Mouse (Mus musculus): Measurements from ENCODE around the gene Mon2. TPM values are rescaled to one million over a fixed set of nuclear protein-coding genes. Genes with fewer than 3 reads are reported as not detected.
A peak's percentile ranks its signal among the peaks of the same experiment; 100 is the strongest.

Mon2 gene
- polyA plus RNA-seq, 1 experiment from 2014 or later: 32.0 TPM

GRCm38 (mm10) chr10:122987671-122988128 lies 88.6 kb downstream of the Mon2 start:
- ATAC-seq (ENCODE audit: low FRiP score, low read depth): no peak
- Histone ChIP-seq H3K4me3 (no peak overlapping the region), H3K9me3 (no peaks in the 10 kb centered on the region), H3K4me2 (replicated peaks) (peak overlapping the region; percentile 12), H3K9ac (no peak overlapping the region), H3K27me3 (no peaks in the 10 kb centered on the region), H3K27ac (peak overlapping the region; percentile 1; the same call in 1 of the 2 replicates), H3K36me3 (peaks cover 21% of the 10 kb centered on the region), H3K4me1 (peaks cover 28% of the 10 kb centered on the region)
- 17% methylated on average over 9 of the region's 9 CpGs for WGBS

- H3K9me3 ChIP-seq: no peaks in the 10 kb centered on the region
- no peaks in the 10 kb centered on the region for H3K27me3 ChIP-seq
- peaks cover 28% of the 10 kb centered on the region for H3K4me1 ChIP-seq
- H3K27ac ChIP-seq: peak overlapping the region; percentile 100
- WGBS: 7% methylated on average over 54 of the region's 54 CpGs
- H3K4me3 ChIP-seq: peak overlapping the region; percentile 96
- H3K4me2 ChIP-seq (replicated peaks): peak overlapping the region; percentile 63
- H3K36me3 ChIP-seq: peaks cover 21% of the 10 kb centered on the region
- ATAC-seq (ENCODE audit: low FRiP score, low read depth): peak; percentile 73
- H3K9ac ChIP-seq: peak overlapping the region; percentile 100
These were observed 89.7 kb downstream of the Mon2 start for GRCm38 (mm10) chr10:122986320-122987225.

- peak overlapping the region; percentile 100 for H3K9ac ChIP-seq
- H3K4me2 ChIP-seq (replicated peaks): peak overlapping the region; percentile 63
- peaks cover 28% of the 10 kb centered on the region for H3K4me1 ChIP-seq
- peak; percentile 92 for ATAC-seq (ENCODE audit: low FRiP score, low read depth)
- H3K27me3 ChIP-seq: no peaks in the 10 kb centered on the region
- H3K36me3 ChIP-seq: peaks cover 21% of the 10 kb centered on the region
- under 1% methylated on average over 63 of the region's 115 CpGs for WGBS
- H3K4me3 ChIP-seq: peak overlapping the region; percentile 96
- H3K27ac ChIP-seq: peak overlapping the region; percentile 100
- no peaks in the 10 kb centered on the region for H3K9me3 ChIP-seq
These were observed 90.6 kb downstream of the Mon2 start for GRCm38 (mm10) chr10:122985515-122986319.

GRCm38 (mm10) chr10:122985252-122985514 lies 91.1 kb downstream of the Mon2 start:
- peaks cover 28% of the 10 kb centered on the region for H3K4me1 ChIP-seq
- peaks cover 23% of the 10 kb centered on the region for H3K36me3 ChIP-seq
- ATAC-seq (ENCODE audit: low FRiP score, low read depth): no peak
- H3K27ac ChIP-seq: peak overlapping the region; percentile 100
- H3K9me3 ChIP-seq: peaks cover under 1% of the 10 kb centered on the region; the same call in 1 of the 2 replicates
- H3K27me3 ChIP-seq: no peaks in the 10 kb centered on the region
- peak overlapping the region; percentile 63 for H3K4me2 ChIP-seq (replicated peaks)
- under 1% methylated on average over 37 of the region's 37 CpGs for WGBS
- peak overlapping the region; percentile 100 for H3K9ac ChIP-seq
- H3K4me3 ChIP-seq: peak overlapping the region; percentile 96

- H3K36me3 ChIP-seq: peaks cover 28% of the 10 kb centered on the region
- H3K9me3 ChIP-seq: peaks cover 3% of the 10 kb centered on the region; the same call in 1 of the 2 replicates
- H3K27ac ChIP-seq: peak overlapping the region; percentile 100
- WGBS: 2% methylated on average over 10 of the region's 10 CpGs
- no peaks in the 10 kb centered on the region for H3K27me3 ChIP-seq
- peaks cover 28% of the 10 kb centered on the region for H3K4me1 ChIP-seq
- peak overlapping the region; percentile 63 for H3K4me2 ChIP-seq (replicated peaks)
- peak overlapping the region; percentile 96 for H3K4me3 ChIP-seq
- H3K9ac ChIP-seq: peak overlapping the region; percentile 100
- no peak for ATAC-seq (ENCODE audit: low FRiP score, low read depth)
These were observed 91.6 kb downstream of the Mon2 start for GRCm38 (mm10) chr10:122984531-122985251.

- peak overlapping the region; percentile 63 for H3K4me2 ChIP-seq (replicated peaks)
- H3K4me1 ChIP-seq: peaks cover 28% of the 10 kb centered on the region
- 21% methylated on average over 10 of the region's 10 CpGs for WGBS
- H3K9ac ChIP-seq: peak overlapping the region; percentile 100
- H3K4me3 ChIP-seq: peak overlapping the region; percentile 96
- no peak for ATAC-seq (ENCODE audit: low FRiP score, low read depth)
- peak overlapping the region; percentile 100 for H3K27ac ChIP-seq
- peaks cover 3% of the 10 kb centered on the region; the same call in 1 of the 2 replicates for H3K9me3 ChIP-seq
- H3K36me3 ChIP-seq: peaks cover 34% of the 10 kb centered on the region
- H3K27me3 ChIP-seq: no peaks in the 10 kb centered on the region
These were observed 92.5 kb downstream of the Mon2 start for GRCm38 (mm10) chr10:122983579-122984530.

- peaks cover 3% of the 10 kb centered on the region; the same call in 1 of the 2 replicates for H3K9me3 ChIP-seq
- H3K9ac ChIP-seq: peak overlapping the region; percentile 100
- WGBS: 86% methylated on average over 11 of the region's 11 CpGs
These were observed 93.3 kb downstream of the Mon2 start for GRCm38 (mm10) chr10:122982909-122983578.

GRCm38 (mm10) chr10:122980123-122980522 lies 96.2 kb downstream of the Mon2 start:
- 95% methylated on average over 12 of the region's 12 CpGs for WGBS
- ATAC-seq (ENCODE audit: low FRiP score, low read depth): no peak
- peaks cover 3% of the 10 kb centered on the region; the same call in 1 of the 2 replicates for H3K9me3 ChIP-seq
- H3K27me3 ChIP-seq: no peaks in the 10 kb centered on the region
- H3K9ac ChIP-seq: no peak overlapping the region
- no peak overlapping the region for H3K27ac ChIP-seq
- H3K36me3 ChIP-seq: peaks cover 34% of the 10 kb centered on the region
- peaks cover 9% of the 10 kb centered on the region for H3K4me1 ChIP-seq
- H3K4me3 ChIP-seq: no peak overlapping the region
- H3K4me2 ChIP-seq (replicated peaks): no peak overlapping the region

More at GRCm38 (mm10) chr10:122982909-122983578, 93.3 kb downstream of the Mon2 start:
- no peak for ATAC-seq (ENCODE audit: low FRiP score, low read depth)
- H3K27ac ChIP-seq: peak overlapping the region; percentile 100
- no peaks in the 10 kb centered on the region for H3K27me3 ChIP-seq
- H3K4me1 ChIP-seq: peaks cover 22% of the 10 kb centered on the region
- H3K4me3 ChIP-seq: peak overlapping the region; percentile 96
- H3K36me3 ChIP-seq: peaks cover 34% of the 10 kb centered on the region
- H3K4me2 ChIP-seq (replicated peaks): peak overlapping the region; percentile 63

GRCm38 (mm10) chr10:122979356-122979755 lies 96.9 kb downstream of the Mon2 start:
- Histone ChIP-seq H3K36me3 (peaks cover 34% of the 10 kb centered on the region), H3K4me1 (peaks cover 11% of the 10 kb centered on the region), H3K4me2 (replicated peaks) (no peak overlapping the region), H3K9ac (no peak overlapping the region), H3K27ac (no peak overlapping the region), H3K4me3 (no peak overlapping the region), H3K9me3 (peaks cover 3% of the 10 kb centered on the region; the same call in 1 of the 2 replicates), H3K27me3 (no peaks in the 10 kb centered on the region)
- no peak for ATAC-seq (ENCODE audit: low FRiP score, low read depth)

- no peak for ATAC-seq (ENCODE audit: low FRiP score, low read depth)
- H3K4me3 ChIP-seq: no peak overlapping the region
- no peak overlapping the region for H3K4me2 ChIP-seq (replicated peaks)
- no peak overlapping the region for H3K9ac ChIP-seq
- H3K27ac ChIP-seq: no peak overlapping the region
- peaks cover 19% of the 10 kb centered on the region for H3K36me3 ChIP-seq
- WGBS: 81% methylated on average over 9 of the region's 9 CpGs
- H3K27me3 ChIP-seq: no peaks in the 10 kb centered on the region
- H3K4me1 ChIP-seq: 0 out of 2 replicates have a peak, but pooled peaks cover 5% of the 10 kb centered on the region
- peaks cover 3% of the 10 kb centered on the region; the same call in 1 of the 2 replicates for H3K9me3 ChIP-seq
These were observed 100.3 kb downstream of the Mon2 start for GRCm38 (mm10) chr10:122976038-122976437.
